ENCODE assay signal across 8 mouse cellular contexts in genomic region chr2:125731763-125732560, GRCm38 (mm10). TPM values are rescaled to one million over a fixed set of nuclear protein-coding genes. Genes with fewer than 3 reads are reported as not detected.
DNase-seq lines count a peak whose midpoint lies in the region; ATAC-seq and TF ChIP-seq lines count a peak whose summit lies in the region.

No protein-coding gene starts in this region.

- H3K27me3 ChIP-seq in hindbrain, postnatal 0 days (ENCODE audit: insufficient read depth, low read length): no peaks in the 10 kb centered on the region

- 8% methylated on average over 35 of the region's 35 CpGs for WGBS in hindbrain, postnatal 0 days

- H3K4me3 ChIP-seq in gastrocnemius, adult 2 months: peak overlapping the region; percentile 71
- peak overlapping the region; percentile 41 for H3K4me3 ChIP-seq in hindbrain, postnatal 0 days (ENCODE audit: low read length)

- DNase-seq in gastrocnemius, adult 2 months: peak; percentile 96
- peak; percentile 97 for DNase-seq in hindbrain, postnatal 0 days (ENCODE audit: low spot score)
- peak; percentile 93 to 97 for DNase-seq in left cerebral cortex, adult 18-20 months (ENCODE audit: low spot score in 2 of 2)
- peak; percentile 94 to 96 for DNase-seq in lung, postnatal 4 days
- DNase-seq in retina, postnatal 7 days (ENCODE audit: low read depth, low spot score): peak; percentile 88
- DNase-seq in urinary bladder, adult 18-20 months (ENCODE audit: low spot score in 2 of 2): peak; percentile 85 to 93

- no peaks in the 10 kb centered on the region for H3K36me3 ChIP-seq in hindbrain, postnatal 0 days (ENCODE audit: insufficient read depth, low read length)

- intact Hi-C loops in gastrocnemius, adult 2 months (cut with DNase I): loop anchor here (1.0 kb wide), 1 partner anchor 72 kb away; no protein-coding TSS in a partner anchor

- peak; percentile 99 for TF ChIP-seq CTCF in gastrocnemius, adult 2 months (IDR thresholded peaks at IDR 0.05)
- peak; percentile 98 for TF ChIP-seq CTCF in hindbrain, postnatal 0 days (IDR thresholded peaks at IDR 0.05; ENCODE audit: low read depth)

- peak overlapping the region; percentile 65 for H3K9ac ChIP-seq in hindbrain, postnatal 0 days (replicated peaks; ENCODE audit: low read length)

- H3K9me3 ChIP-seq in hindbrain, postnatal 0 days (ENCODE audit: low read length): no peaks in the 10 kb centered on the region

- ATAC-seq in activated CD4-positive, CD25-positive, alpha-beta regulatory T cell, adult 4 months: peak; percentile 66
- ATAC-seq in common myeloid progenitor, adult 5-6 weeks (replicated peaks; ENCODE audit: low read depth, poor library complexity, severe bottlenecking): peak; percentile 94
- peak; percentile 98 for ATAC-seq in hindbrain, postnatal 0 days

- H3K4me2 ChIP-seq in hindbrain, postnatal 0 days (ENCODE audit: low read depth, low read length): peak overlapping the region; percentile 66

- H3K4me1 ChIP-seq in hindbrain, postnatal 0 days (ENCODE audit: insufficient read depth, low read length): no peaks in the 10 kb centered on the region

- H3K27ac ChIP-seq in gastrocnemius, adult 2 months: peak overlapping the region; percentile 48
- peak overlapping the region; percentile 85 for H3K27ac ChIP-seq in hindbrain, postnatal 0 days

RNA-seq across cellular contexts. Expression of gene Shc4, which starts 8.0 kb away (rescaled TPM):
- polyA plus RNA-seq in activated CD4-positive, CD25-positive, alpha-beta regulatory T cell, adult 4 months (2017; shearing (Covaris generic)): under 1 TPM; 0.17 to 0.50 TPM
- 0.96 TPM in 1 of 2 replicates, not detected in the other for total RNA-seq in common myeloid progenitor, adult 5-6 weeks (2017)
- total RNA-seq in gastrocnemius, adult 2 months (2021): under 1 TPM; 0.33 to 0.75 TPM
- total RNA-seq in hindbrain, postnatal 0 days (2014; rRNA removed): 9.1 and 11.1 TPM in 2 replicates
- polyA plus RNA-seq in hindbrain, postnatal 0 days (2015; fragmentation: Nextera tagmentation; extraction: Ambion mirVana): 3.9 and 4.5 TPM in 2 replicates
- 1 to 10 TPM; 5.1 to 5.2 TPM for total RNA-seq in left cerebral cortex, adult 18-20 months (2021)

RNA-seq across cellular contexts. Expression of gene Secisbp2l, which starts 50.7 kb away (rescaled TPM):
- 10 to 100 TPM; 19.9 to 21.6 TPM for polyA plus RNA-seq in activated CD4-positive, CD25-positive, alpha-beta regulatory T cell, adult 4 months (2017; shearing (Covaris generic))
- 15.7 and 19.7 TPM in 2 replicates for total RNA-seq in common myeloid progenitor, adult 5-6 weeks (2017)
- total RNA-seq in gastrocnemius, adult 2 months (2021): 10 to 100 TPM; 16.3 to 18.2 TPM
- total RNA-seq in hindbrain, postnatal 0 days (2014; rRNA removed): 43.5 and 47.4 TPM in 2 replicates
- polyA plus RNA-seq in hindbrain, postnatal 0 days (2015; fragmentation: Nextera tagmentation; extraction: Ambion mirVana): 26.6 and 27.8 TPM in 2 replicates
- 10 to 100 TPM; 90.8 to 92.5 TPM for total RNA-seq in left cerebral cortex, adult 18-20 months (2021)

RNA-seq across cellular contexts. Expression of gene Eid1, which starts 59.1 kb away (rescaled TPM):
- 1 to 10 TPM; 6.4 to 9.9 TPM for polyA plus RNA-seq in activated CD4-positive, CD25-positive, alpha-beta regulatory T cell, adult 4 months (2017; shearing (Covaris generic))
- total RNA-seq in common myeloid progenitor, adult 5-6 weeks (2017): 124 and 149 TPM in 2 replicates
- total RNA-seq in gastrocnemius, adult 2 months (2021): 10 to 100 TPM; 18.2 to 33.6 TPM
- total RNA-seq in hindbrain, postnatal 0 days (2014; rRNA removed): 262 and 346 TPM in 2 replicates
- 393 and 394 TPM in 2 replicates for polyA plus RNA-seq in hindbrain, postnatal 0 days (2015; fragmentation: Nextera tagmentation; extraction: Ambion mirVana)
- 100 to 1,000 TPM; 229 to 233 TPM for total RNA-seq in left cerebral cortex, adult 18-20 months (2021)

Comparison
In these comparisons a context has a peak if more than half of its experiments do, and no peak if none do; other contexts are left out.
1. Peak in every context shown above with its lines: DNase-seq, ATAC-seq, H3K4me3 ChIP-seq and H3K27ac ChIP-seq.